Mouse (Mus musculus) embryonic facial prominence, embryonic 10.5 days (tissue): ENCODE data around the gene Glrb. TPM values are rescaled to one million over a fixed set of nuclear protein-coding genes. Genes with fewer than 3 reads are reported as not detected.

Source experiments
- polyA plus RNA-seq: library from polyadenylated mRNA; unstranded; fragments of >200 nt; fragmentation: Nextera tagmentation; extraction: Ambion mirVana; gene quantifications from 2 replicates; pipeline ENCODE4 v1.2.1, GENCODE M21; 2016

Glrb gene
- polyA plus RNA-seq, 1 experiment from 2014 or later = 6.7 TPM

Other genes starting within 250 kb of the Glrb start
- gene Gria2, start 110.8 kb downstream of the Glrb start, polyA plus RNA-seq = 1.4 and 1.7 TPM in 2 replicates
- gene Pdgfc, start 122.8 kb upstream of the Glrb start, polyA plus RNA-seq = 38.6 and 43.3 TPM in 2 replicates